Mouse (Mus musculus) liver, embryonic 13.5 days (tissue): ENCODE measurements at regions not wholly inside any gene's neighbourhood (a gene's known extent, or its start where the extent isn't known, plus 50 kb on each side); places are given as distances from the start of the nearest gene placed in this dataset.

Experiments used
- ATAC-seq: fragments of 200-750 bp; cut with Nextera tagmentation; 2 replicates; pipeline ENCODE4 v1.8.0; 2017; ENCODE audit warnings: low read depth, mild to moderate bottlenecking, moderate number of reproducible peaks, moderate library complexity
- DNase-seq: peaks from one replicate; pipeline ENCODE4 v3.0.0; 2022
- H3K27ac ChIP-seq: fragments of 300-500 bp; sonication (generic); 2 replicates; pipeline ENCODE4 v1.5.1; 2015; ENCODE audit warnings: moderate library complexity, mild to moderate bottlenecking, inconsistent platforms
- H3K27me3 ChIP-seq: fragments of 300-500 bp; sonication (generic); 2 replicates; pipeline ENCODE4 v1.6.1; 2015; ENCODE audit warnings: mild to moderate bottlenecking, inconsistent platforms
- H3K36me3 ChIP-seq: fragments of 300-500 bp; sonication (generic); 2 replicates; pipeline ENCODE4 v1.6.1; 2015; ENCODE audit warnings: mild to moderate bottlenecking, inconsistent platforms
- H3K4me1 ChIP-seq: fragments of 300-500 bp; sonication (generic); replicated peaks from 2 replicates; pipeline ENCODE4 v1.6.1; 2015; ENCODE audit warnings: inconsistent platforms
- H3K4me2 ChIP-seq: fragments of 300-500 bp; sonication (generic); 2 replicates; pipeline ENCODE4 v1.6.1; 2015; ENCODE audit warnings: inconsistent platforms, mild to moderate bottlenecking, moderate library complexity
- H3K4me3 ChIP-seq: fragments of 300-500 bp; sonication (generic); replicated peaks from 2 replicates; pipeline ENCODE4 v1.5.1; 2015; ENCODE audit warnings: mild to moderate bottlenecking, inconsistent platforms
- H3K9ac ChIP-seq: fragments of 300-500 bp; sonication (generic); 2 replicates; pipeline ENCODE4 v1.6.1; 2015; ENCODE audit warnings: mild to moderate bottlenecking, inconsistent platforms
- H3K9me3 ChIP-seq: fragments of 300-500 bp; sonication (generic); replicated peaks from 2 replicates; pipeline ENCODE4 v1.6.1; 2016; ENCODE audit warnings: inconsistent platforms
- WGBS: fragments of 180-500 bp; shearing (Covaris S2); methylation state at CpG from one replicate; pipeline ENCODE4 v1.1.7; 2015; ENCODE audit not compliant: insufficient replicate concordance; 5-methylcytosine and 5-hydroxymethylcytosine counted together

DNA sequence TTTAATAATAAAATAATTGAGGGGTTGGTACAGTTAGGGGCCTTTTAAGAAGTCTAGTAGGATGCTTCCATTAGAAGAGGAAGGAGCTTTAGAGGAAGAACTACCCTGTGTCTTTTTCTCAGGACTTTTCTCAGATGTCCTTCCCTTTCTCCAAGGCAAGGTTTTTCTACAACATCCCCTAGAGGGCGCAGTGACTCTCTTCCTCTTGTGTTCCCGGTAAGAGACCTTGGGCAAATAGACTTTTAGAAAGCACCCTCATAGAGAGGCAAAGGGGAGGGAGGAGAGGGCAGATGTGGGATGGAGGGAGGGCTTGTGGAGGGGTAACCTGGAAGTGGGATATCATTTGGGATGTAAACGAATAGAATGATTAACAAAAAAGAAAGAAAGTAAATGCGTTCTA is 572.6 kb upstream of the Sox9 start:
- no peak for DNase-seq
- no peaks in the 10 kb centered on the region for H3K9me3 ChIP-seq
- H3K27ac ChIP-seq, result no peak overlapping the region

DNA sequence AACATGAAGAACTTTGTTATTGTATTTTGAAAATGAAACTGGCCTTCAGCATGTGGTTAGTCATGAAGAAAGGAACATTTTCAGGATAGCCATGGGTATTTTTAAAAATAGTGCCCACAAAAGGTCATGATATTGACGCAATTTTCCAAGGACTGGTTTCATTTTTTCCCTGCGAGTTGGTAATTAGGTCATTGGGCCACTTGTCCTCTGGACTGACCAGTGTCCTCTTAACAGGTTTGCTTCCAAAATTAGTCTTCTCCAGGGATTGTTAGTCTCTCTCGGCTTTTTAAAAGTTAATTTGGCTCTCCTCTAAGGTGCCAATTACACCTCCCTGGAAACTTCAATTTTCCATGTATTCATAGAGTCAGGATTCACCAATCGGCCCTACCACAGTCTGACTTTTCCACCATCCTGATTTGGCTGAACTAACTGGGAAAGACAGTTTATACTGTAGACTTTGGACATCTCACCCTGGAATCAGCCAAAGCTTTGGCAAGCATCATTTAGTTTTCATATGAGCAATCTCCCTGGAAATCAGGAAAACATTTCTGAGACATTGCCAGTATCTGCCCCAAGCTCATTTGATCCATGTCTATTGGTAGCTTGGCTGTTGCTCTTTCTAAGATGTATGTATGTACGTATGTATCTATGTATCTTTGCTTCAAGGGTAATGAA is 562.8 kb upstream of the Sox9 start:
- ATAC-seq (no peak), DNase-seq (no peak)
- H3K36me3 ChIP-seq, result no peaks in the 10 kb centered on the region

More for the DNA sequence above, 572.6 kb upstream of the Sox9 start:
- no peaks in the 10 kb centered on the region for H3K36me3 ChIP-seq
- H3K9ac ChIP-seq, result no peak overlapping the region
- WGBS, result 22% methylated on average over 4 of the region's 4 CpGs
- H3K4me1 ChIP-seq, result no peaks in the 10 kb centered on the region
- no peak overlapping the region for H3K4me3 ChIP-seq
- H3K4me2 ChIP-seq, result no peak overlapping the region
- no peak for ATAC-seq
- no peaks in the 10 kb centered on the region for H3K27me3 ChIP-seq

DNA sequence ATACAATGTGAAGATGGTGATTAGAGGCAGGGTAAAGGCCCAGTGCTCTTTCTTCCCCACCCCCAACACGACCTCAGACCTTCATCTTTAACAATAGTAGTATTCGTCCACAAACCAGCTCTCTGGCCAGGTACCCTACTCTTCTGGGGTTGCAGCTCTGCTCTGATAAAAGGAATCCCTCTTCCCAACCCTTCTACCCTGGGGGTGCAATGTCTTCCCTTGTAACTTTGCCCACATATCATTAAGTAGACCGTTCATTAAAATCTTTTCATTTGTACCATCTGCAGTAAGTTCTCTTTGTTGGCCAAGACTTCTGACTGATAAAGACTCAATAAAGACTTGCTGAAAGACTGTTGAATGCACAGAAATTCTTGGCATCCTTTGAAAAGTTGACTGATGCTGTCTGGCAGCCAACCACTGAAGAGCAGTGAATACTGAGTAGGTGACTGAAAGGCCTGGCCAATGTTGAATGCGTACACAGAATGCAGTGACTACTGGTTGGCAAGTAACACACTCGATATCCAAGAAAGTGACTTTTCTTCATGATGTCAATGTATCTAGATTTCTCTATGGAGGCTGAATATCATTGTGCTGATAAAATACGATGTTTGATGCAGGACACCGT is 547.4 kb upstream of the Sox9 start:
- Histone ChIP-seq H3K9ac (no peak overlapping the region), H3K9me3 (no peaks in the 10 kb centered on the region), H3K4me2 (no peak overlapping the region), H3K27me3 (no peaks in the 10 kb centered on the region), H3K4me3 (no peak overlapping the region), H3K36me3 (no peaks in the 10 kb centered on the region), H3K4me1 (no peaks in the 10 kb centered on the region), H3K27ac (no peak overlapping the region)
- no peak for ATAC-seq
- 63% methylated on average over 7 of the region's 7 CpGs for WGBS
- no peak for DNase-seq

More for the DNA sequence above, 562.8 kb upstream of the Sox9 start:
- no peak overlapping the region for H3K4me3 ChIP-seq
- no peak overlapping the region for H3K4me2 ChIP-seq
- no peak overlapping the region for H3K27ac ChIP-seq
- no peaks in the 10 kb centered on the region for H3K9me3 ChIP-seq
- H3K4me1 ChIP-seq, result no peaks in the 10 kb centered on the region
- WGBS, result 72% methylated on average over 5 of the region's 5 CpGs
- no peaks in the 10 kb centered on the region for H3K27me3 ChIP-seq
- no peak overlapping the region for H3K9ac ChIP-seq

DNA sequence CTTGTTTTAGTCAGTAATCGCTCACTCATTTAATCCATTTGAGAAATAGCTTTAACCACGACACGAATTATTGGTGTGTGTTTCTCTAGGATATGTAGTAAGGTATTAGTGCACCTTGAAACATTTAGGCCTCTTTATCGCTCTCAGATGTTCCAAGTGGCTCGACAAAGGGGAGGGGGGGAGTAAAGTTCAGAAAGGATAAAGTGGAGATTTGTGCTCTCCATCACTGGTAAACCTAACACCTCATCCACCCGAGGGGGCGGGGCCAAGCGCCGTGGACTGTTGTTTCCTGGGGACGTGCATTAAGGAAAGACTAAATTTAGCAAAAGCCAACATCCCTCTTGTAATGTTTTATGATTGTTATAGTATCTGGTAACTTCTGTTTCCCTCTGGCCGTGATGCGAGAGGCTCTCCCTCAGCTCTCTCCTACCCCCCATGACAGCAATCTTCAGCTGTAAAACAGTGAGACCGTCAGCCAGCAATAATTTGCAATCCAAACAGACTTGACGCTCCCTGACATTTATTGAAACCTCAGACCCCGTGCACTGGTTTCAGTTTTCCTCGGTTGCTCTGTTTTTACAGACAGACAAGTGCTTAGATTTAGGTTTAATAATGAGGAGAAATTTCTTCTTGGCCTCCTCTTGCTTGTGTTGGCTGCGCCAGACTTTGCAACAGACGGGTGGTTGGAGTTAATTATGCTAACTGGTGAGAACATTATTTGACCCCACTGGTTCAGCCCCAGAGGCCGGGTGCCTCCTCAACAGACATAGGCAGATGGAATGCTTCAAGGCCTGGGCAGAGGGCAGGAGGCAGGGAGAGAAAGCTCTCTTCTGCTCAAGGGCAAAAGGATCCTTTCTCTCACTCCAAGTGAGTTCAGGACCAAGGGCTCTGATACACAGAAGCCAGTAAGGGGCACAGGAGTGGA is 542.8 kb upstream of the Sox9 start:
- no peaks in the 10 kb centered on the region for H3K27me3 ChIP-seq
- no peaks in the 10 kb centered on the region for H3K9me3 ChIP-seq
- H3K4me3 ChIP-seq, result no peak overlapping the region
- ATAC-seq, result no peak
- no peak overlapping the region for H3K4me2 ChIP-seq
- H3K9ac ChIP-seq, result no peak overlapping the region
- no peak overlapping the region for H3K27ac ChIP-seq
- no peak for DNase-seq
- no peaks in the 10 kb centered on the region for H3K36me3 ChIP-seq
- 61% methylated on average over 19 of the region's 19 CpGs for WGBS
- no peaks in the 10 kb centered on the region for H3K4me1 ChIP-seq

DNA sequence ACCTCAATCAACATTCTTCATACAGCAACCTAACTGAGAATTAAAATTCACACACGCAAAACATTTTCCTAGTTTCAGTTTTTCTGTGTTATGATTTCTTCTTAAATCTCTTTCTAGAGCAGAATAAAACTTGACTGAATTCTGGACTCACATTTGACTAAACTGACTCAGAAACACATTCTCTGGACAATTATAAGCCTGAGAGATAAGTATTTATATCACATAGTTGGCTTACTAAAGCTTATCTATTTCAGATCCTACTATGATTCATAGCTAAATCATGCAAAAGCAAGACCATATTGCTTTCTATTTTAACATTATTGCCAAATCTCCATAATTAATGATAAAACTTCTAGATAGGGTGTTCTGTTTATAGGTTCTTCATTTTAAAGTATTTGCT is 529.5 kb upstream of the Sox9 start:
- H3K36me3 ChIP-seq, result no peaks in the 10 kb centered on the region
- ATAC-seq (no peak), DNase-seq (no peak)
- H3K27ac ChIP-seq, result no peak overlapping the region
- H3K27me3 ChIP-seq, result no peaks in the 10 kb centered on the region
- no peaks in the 10 kb centered on the region for H3K4me1 ChIP-seq
- 70% methylated on average over 1 of the region's 1 CpGs for WGBS
- no peaks in the 10 kb centered on the region for H3K9me3 ChIP-seq
- H3K4me3 ChIP-seq, result no peak overlapping the region
- H3K4me2 ChIP-seq, result no peak overlapping the region
- H3K9ac ChIP-seq, result no peak overlapping the region

DNA sequence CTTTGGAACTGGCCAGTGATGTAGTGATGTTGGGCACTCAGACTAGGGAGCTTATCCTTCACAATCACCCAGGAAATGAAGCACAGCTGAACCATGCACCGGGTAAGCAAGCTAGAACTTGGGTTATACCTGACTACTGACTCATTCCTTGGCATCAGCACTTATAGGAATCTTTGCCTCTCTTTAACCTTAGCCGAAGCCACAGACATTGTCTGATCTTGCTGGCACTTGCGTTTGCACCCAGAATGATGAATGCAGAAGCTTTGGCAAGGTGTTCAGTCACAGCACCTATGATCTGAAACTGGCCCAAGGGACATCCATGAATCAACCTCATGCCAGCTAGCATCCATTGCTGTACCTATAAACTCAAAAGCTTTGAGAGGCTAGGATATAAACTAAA is 529.0 kb upstream of the Sox9 start:
- H3K36me3 ChIP-seq, result no peaks in the 10 kb centered on the region
- H3K9me3 ChIP-seq, result no peaks in the 10 kb centered on the region
- H3K27ac ChIP-seq, result no peak overlapping the region
- ATAC-seq (no peak), DNase-seq (no peak)
- H3K4me3 ChIP-seq, result no peak overlapping the region
- no peaks in the 10 kb centered on the region for H3K4me1 ChIP-seq
- H3K9ac ChIP-seq, result no peak overlapping the region
- H3K4me2 ChIP-seq, result no peak overlapping the region
- H3K27me3 ChIP-seq, result no peaks in the 10 kb centered on the region
- WGBS, result 64% methylated on average over 3 of the region's 3 CpGs

DNA sequence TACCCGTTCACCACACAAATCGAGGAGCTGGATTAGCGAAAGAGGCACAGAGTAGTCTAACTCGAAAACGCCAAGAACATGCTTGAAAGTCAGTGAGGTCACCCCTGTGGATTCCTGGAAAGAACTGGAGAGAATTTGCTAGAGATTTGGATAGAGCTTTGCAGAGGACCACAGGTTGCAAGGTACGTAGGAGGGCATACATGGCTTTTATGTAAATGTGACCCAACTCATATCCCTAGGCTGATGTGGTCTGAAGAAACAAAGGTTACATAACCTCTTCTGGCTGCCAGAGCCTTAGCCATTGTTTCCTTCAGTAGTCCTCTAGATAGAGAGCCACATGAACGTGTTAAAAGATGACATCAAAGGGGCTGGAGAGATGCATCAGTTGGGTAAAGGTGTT is 525.7 kb upstream of the Sox9 start:
- no peak for ATAC-seq
- no peaks in the 10 kb centered on the region for H3K4me1 ChIP-seq

DNA sequence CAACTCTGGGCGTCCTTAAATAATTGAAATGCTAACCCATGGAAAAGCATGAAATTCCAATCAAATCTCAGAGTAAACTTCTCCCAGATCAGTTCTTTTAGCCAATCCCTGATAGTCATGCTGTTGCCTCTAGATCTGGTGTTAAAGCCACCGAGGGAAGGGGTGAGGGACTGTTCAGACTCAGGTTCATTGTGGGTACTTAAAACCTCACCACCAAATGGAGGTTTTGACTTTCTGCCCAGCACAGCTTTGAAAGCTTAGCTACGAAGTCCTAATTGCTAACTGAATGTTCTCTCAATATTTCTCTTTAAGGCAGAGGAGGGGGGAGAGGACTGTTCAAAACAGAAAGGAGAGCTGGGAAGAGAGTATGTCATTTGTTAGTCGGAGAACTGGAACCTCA is 517.9 kb upstream of the Sox9 start:
- no peak overlapping the region for H3K4me3 ChIP-seq
- no peak overlapping the region for H3K27ac ChIP-seq
- no peak overlapping the region for H3K9ac ChIP-seq
- ATAC-seq, result no peak
- H3K36me3 ChIP-seq, result no peaks in the 10 kb centered on the region
- 0 out of 2 replicates have a peak, but pooled peaks cover 5% of the 10 kb centered on the region for H3K9me3 ChIP-seq
- DNase-seq, result no peak
- H3K4me1 ChIP-seq, result no peaks in the 10 kb centered on the region
- 63% methylated on average over 4 of the region's 4 CpGs for WGBS
- no peak overlapping the region for H3K4me2 ChIP-seq
- H3K27me3 ChIP-seq, result no peaks in the 10 kb centered on the region

More for the DNA sequence above, 525.7 kb upstream of the Sox9 start:
- H3K27ac ChIP-seq, result no peak overlapping the region
- 59% methylated on average over 7 of the region's 7 CpGs for WGBS
- H3K27me3 ChIP-seq, result no peaks in the 10 kb centered on the region
- H3K4me3 ChIP-seq, result no peak overlapping the region
- no peak overlapping the region for H3K9ac ChIP-seq
- H3K9me3 ChIP-seq, result no peaks in the 10 kb centered on the region
- no peak overlapping the region for H3K4me2 ChIP-seq
- no peaks in the 10 kb centered on the region for H3K36me3 ChIP-seq
- DNase-seq, result no peak

DNA sequence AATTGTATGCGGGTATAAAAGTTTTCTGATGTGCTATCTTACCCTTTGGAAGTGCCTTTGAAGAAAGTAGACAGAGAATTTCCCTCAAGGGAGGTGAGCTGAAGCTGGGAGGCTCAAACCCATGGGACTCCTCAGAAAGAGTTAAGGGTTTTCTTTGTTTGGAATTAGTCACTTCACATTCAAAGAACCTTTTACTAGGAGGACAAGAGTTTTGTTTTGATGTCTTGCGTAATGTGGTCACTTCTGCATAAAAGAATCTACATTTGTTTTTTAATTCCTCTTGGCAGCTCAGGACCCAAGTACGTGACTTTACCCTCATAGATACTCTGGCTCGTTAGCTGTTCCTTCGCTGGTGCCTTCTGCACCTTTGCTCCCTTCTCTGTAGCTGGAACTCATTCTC is 511.1 kb upstream of the Sox9 start:
- Histone ChIP-seq H3K4me3 (no peak overlapping the region), H3K27me3 (no peaks in the 10 kb centered on the region), H3K9me3 (0 out of 2 replicates have a peak, but pooled peaks cover 5% of the 10 kb centered on the region), H3K36me3 (no peaks in the 10 kb centered on the region), H3K9ac (no peak overlapping the region), H3K4me2 (no peak overlapping the region), H3K4me1 (no peaks in the 10 kb centered on the region), H3K27ac (no peak overlapping the region)
- ATAC-seq (no peak), DNase-seq (no peak)
- 72% methylated on average over 5 of the region's 5 CpGs for WGBS

DNA sequence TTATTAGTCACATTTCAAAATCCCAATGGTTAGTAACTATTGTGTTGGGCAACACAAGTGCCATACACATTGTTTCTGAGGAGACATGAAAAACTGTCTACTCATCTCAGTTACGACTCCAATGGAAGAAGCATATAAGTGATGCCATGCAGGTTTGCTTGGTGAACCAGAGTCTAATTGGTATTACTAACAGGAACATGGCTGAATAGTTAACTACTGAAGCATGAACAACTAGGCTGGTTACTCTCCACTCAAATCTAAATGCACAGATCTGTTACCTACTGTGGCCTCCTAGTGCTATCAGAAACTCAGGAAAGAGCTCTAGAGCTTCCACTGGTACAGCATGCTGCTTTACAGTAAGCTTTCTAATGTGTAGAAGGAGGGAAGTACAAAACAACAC is 503.5 kb upstream of the Sox9 start:
- DNase-seq (no peak), ATAC-seq (no peak)
- H3K4me3 ChIP-seq, result no peak overlapping the region
- 65% methylated on average over 1 of the region's 1 CpGs for WGBS
- H3K9me3 ChIP-seq, result no peaks in the 10 kb centered on the region
- no peaks in the 10 kb centered on the region for H3K27me3 ChIP-seq
- no peaks in the 10 kb centered on the region for H3K36me3 ChIP-seq
- H3K4me2 ChIP-seq, result no peak overlapping the region
- no peak overlapping the region for H3K9ac ChIP-seq
- no peaks in the 10 kb centered on the region for H3K4me1 ChIP-seq
- no peak overlapping the region for H3K27ac ChIP-seq

DNA sequence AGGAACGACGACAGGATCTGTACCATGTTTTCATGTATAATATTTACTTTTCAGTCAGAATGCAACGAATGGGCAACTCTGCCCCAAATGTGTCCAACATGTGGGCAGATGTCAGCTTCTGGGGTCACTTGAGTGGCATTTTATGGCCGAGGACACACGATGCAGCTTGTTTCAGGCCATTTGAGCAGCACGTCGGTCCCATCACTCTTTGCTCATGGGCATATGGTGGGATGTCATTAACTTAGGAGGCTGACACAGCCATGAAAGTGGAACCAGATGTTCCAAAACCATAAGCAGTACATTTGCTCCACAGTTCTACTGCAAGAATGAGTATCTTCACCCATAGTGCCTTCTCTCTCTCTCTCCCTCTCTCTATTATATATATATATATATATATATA is 499.1 kb upstream of the Sox9 start:
- H3K9ac ChIP-seq, result no peak overlapping the region
- H3K27ac ChIP-seq, result no peak overlapping the region
- no peaks in the 10 kb centered on the region for H3K4me1 ChIP-seq
- H3K36me3 ChIP-seq, result no peaks in the 10 kb centered on the region
- 73% methylated on average over 7 of the region's 7 CpGs for WGBS
- DNase-seq, result no peak
- no peak overlapping the region for H3K4me2 ChIP-seq
- no peaks in the 10 kb centered on the region for H3K9me3 ChIP-seq
- ATAC-seq, result no peak
- no peak overlapping the region for H3K4me3 ChIP-seq
- H3K27me3 ChIP-seq, result no peaks in the 10 kb centered on the region
